Mouse (Mus musculus): ENCODE measurements at regions not wholly inside any gene's neighbourhood (a gene's known extent, or its start where the extent isn't known, plus 50 kb on each side); places are given as distances from the start of the nearest gene placed in this dataset.
"Not testable (repeated sequence)": the region's sequence is repeated elsewhere in the genome, so short reads cannot be mapped to it uniquely, and the experiment has no call there.

DNA sequence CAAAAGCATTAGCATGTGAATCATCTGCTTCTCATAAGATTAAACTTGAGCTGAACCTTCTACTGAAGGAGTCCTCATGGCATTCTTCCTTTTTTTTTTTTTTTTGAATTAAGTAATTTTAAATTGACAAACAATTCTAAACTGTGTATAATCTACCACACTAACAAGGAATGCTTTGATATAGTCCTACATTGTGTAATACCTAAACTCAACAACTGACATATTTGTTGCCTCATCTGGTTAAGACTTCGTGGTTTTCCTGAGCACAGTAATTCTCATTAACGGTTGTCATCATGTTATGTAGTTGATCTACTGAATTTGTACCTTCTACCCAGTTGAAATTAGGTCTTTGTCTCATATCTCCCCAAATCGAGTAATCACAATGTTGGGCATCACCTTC lies 83.9 kb upstream of the Hcrtr2 start:
- no peaks in the 10 kb centered on the region for H3K4me1 ChIP-seq (ENCODE audit: control insufficient read depth, insufficient read depth, low read length)
- H3K27me3 ChIP-seq (ENCODE audit: control insufficient read depth, insufficient read depth, low read length), result no peaks in the 10 kb centered on the region
- no peak overlapping the region for H3K9ac ChIP-seq (ENCODE audit: low read depth, low read length, severe bottlenecking)
- TF ChIP-seq POLR2A (IDR thresholded peaks at IDR 0.05; ENCODE audit: borderline replicate concordance, extremely low read depth, insufficient read depth, insufficient read length), result no peak
- 82% methylated on average over 3 of the region's 3 CpGs for WGBS
- no peak for ATAC-seq (ENCODE audit: low FRiP score, low read depth)
- no peak overlapping the region for H3K4me2 ChIP-seq (replicated peaks; ENCODE audit: low read depth, low read length, severe bottlenecking)
- H3K4me3 ChIP-seq (replicated peaks; ENCODE audit: low read length), result no peak overlapping the region
- H3K36me3 ChIP-seq (ENCODE audit: control insufficient read depth, insufficient read depth, low read length), result no peaks in the 10 kb centered on the region
- no peak overlapping the region for H3K27ac ChIP-seq (replicated peaks; ENCODE audit: low read depth, low read length)
- H3K9me3 ChIP-seq (ENCODE audit: control insufficient read depth, low read length), result no peaks in the 10 kb centered on the region
- DNase-seq (ENCODE audit: low spot score), result no peak

- H3K4me3 ChIP-seq (replicated peaks; ENCODE audit: low read length); H3K4me1 ChIP-seq (ENCODE audit: control insufficient read depth, insufficient read depth, low read length); H3K27ac ChIP-seq (replicated peaks; ENCODE audit: low read depth, low read length); DNase-seq (ENCODE audit: low spot score); H3K4me2 ChIP-seq (replicated peaks; ENCODE audit: low read depth, low read length, severe bottlenecking); H3K27me3 ChIP-seq (ENCODE audit: control insufficient read depth, insufficient read depth, low read length); ATAC-seq (ENCODE audit: low FRiP score, low read depth); H3K9me3 ChIP-seq (ENCODE audit: control insufficient read depth, low read length); H3K36me3 ChIP-seq (ENCODE audit: control insufficient read depth, insufficient read depth, low read length); H3K9ac ChIP-seq (ENCODE audit: low read depth, low read length, severe bottlenecking): not testable (repeated sequence)
- WGBS, result 78% methylated on average over 8 of the region's 8 CpGs
Observed at GRCm38 (mm10) chr9:76401897-76402670, 78.4 kb upstream of the Hcrtr2 start.

DNA sequence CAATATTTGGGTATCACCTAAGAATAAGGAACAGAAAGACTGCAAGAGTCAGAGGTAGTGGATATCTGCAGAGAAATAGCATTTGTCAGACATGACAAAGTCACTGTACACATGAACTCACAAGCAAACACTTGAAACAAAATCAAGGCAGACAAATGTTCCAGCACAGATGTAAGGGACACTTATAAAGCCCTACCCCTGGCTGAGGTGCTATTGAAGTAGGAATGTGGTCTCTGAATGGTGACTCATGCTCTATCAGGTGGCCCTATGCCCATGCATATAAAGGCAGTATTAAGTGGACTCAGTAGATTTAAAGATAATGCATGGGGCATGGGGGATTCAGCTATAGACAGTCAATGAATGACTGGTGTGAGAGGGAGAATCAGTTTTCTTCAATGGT lies 77.2 kb upstream of the Hcrtr2 start:
- DNase-seq (ENCODE audit: low spot score) (no peak), ATAC-seq (ENCODE audit: low FRiP score, low read depth) (no peak)
- no peak overlapping the region for H3K9ac ChIP-seq (ENCODE audit: low read depth, low read length, severe bottlenecking)
- no peaks in the 10 kb centered on the region for H3K4me1 ChIP-seq (ENCODE audit: control insufficient read depth, insufficient read depth, low read length)
- TF ChIP-seq POLR2A (IDR thresholded peaks at IDR 0.05; ENCODE audit: borderline replicate concordance, extremely low read depth, insufficient read depth, insufficient read length), result no peak
- H3K27ac ChIP-seq (replicated peaks; ENCODE audit: low read depth, low read length), result no peak overlapping the region
- no peaks in the 10 kb centered on the region for H3K36me3 ChIP-seq (ENCODE audit: control insufficient read depth, insufficient read depth, low read length)
- H3K9me3 ChIP-seq (ENCODE audit: control insufficient read depth, low read length), result no peaks in the 10 kb centered on the region
- H3K4me2 ChIP-seq (replicated peaks; ENCODE audit: low read depth, low read length, severe bottlenecking), result no peak overlapping the region
- H3K27me3 ChIP-seq (ENCODE audit: control insufficient read depth, insufficient read depth, low read length), result no peaks in the 10 kb centered on the region
- no peak overlapping the region for H3K4me3 ChIP-seq (replicated peaks; ENCODE audit: low read length)

GRCm38 (mm10) chr9:76393763-76394162 lies 70.1 kb upstream of the Hcrtr2 start:
- Histone ChIP-seq H3K4me2 (replicated peaks; ENCODE audit: low read depth, low read length, severe bottlenecking) (no peak overlapping the region), H3K9me3 (ENCODE audit: control insufficient read depth, low read length) (no peaks in the 10 kb centered on the region), H3K4me3 (replicated peaks; ENCODE audit: low read length) (no peak overlapping the region), H3K27ac (replicated peaks; ENCODE audit: low read depth, low read length) (no peak overlapping the region), H3K27me3 (ENCODE audit: control insufficient read depth, insufficient read depth, low read length) (no peaks in the 10 kb centered on the region), H3K36me3 (ENCODE audit: control insufficient read depth, insufficient read depth, low read length) (no peaks in the 10 kb centered on the region), H3K4me1 (ENCODE audit: control insufficient read depth, insufficient read depth, low read length) (no peaks in the 10 kb centered on the region), H3K9ac (ENCODE audit: low read depth, low read length, severe bottlenecking) (no peak overlapping the region)
- 62% methylated on average over 1 of the region's 1 CpGs for WGBS
- DNase-seq (ENCODE audit: low spot score) (no peak), ATAC-seq (ENCODE audit: low FRiP score, low read depth) (no peak)
- no peak for TF ChIP-seq POLR2A (IDR thresholded peaks at IDR 0.05; ENCODE audit: borderline replicate concordance, extremely low read depth, insufficient read depth, insufficient read length)

- H3K4me2 ChIP-seq (replicated peaks; ENCODE audit: low read depth, low read length, severe bottlenecking), result no peak overlapping the region
- TF ChIP-seq POLR2A (IDR thresholded peaks at IDR 0.05; ENCODE audit: borderline replicate concordance, extremely low read depth, insufficient read depth, insufficient read length), result no peak
- H3K4me3 ChIP-seq (replicated peaks; ENCODE audit: low read length), result no peak overlapping the region
- H3K27ac ChIP-seq (replicated peaks; ENCODE audit: low read depth, low read length), result no peak overlapping the region
- no peaks in the 10 kb centered on the region for H3K27me3 ChIP-seq (ENCODE audit: control insufficient read depth, insufficient read depth, low read length)
- no peak for ATAC-seq (ENCODE audit: low FRiP score, low read depth)
- H3K36me3 ChIP-seq (ENCODE audit: control insufficient read depth, insufficient read depth, low read length), result no peaks in the 10 kb centered on the region
- peak; percentile 62 for DNase-seq (ENCODE audit: low spot score)
- 43% methylated on average over 1 of the region's 1 CpGs for WGBS
- no peak overlapping the region for H3K9ac ChIP-seq (ENCODE audit: low read depth, low read length, severe bottlenecking)
- no peaks in the 10 kb centered on the region for H3K4me1 ChIP-seq (ENCODE audit: control insufficient read depth, insufficient read depth, low read length)
- H3K9me3 ChIP-seq (ENCODE audit: control insufficient read depth, low read length), result no peaks in the 10 kb centered on the region
Observed at GRCm38 (mm10) chr9:76390839-76391238, 67.2 kb upstream of the Hcrtr2 start.

Measured in limb, embryonic 14.5 days (tissue).